9 mouse cellular contexts compared by ENCODE assay signal in the genomic region with DNA sequence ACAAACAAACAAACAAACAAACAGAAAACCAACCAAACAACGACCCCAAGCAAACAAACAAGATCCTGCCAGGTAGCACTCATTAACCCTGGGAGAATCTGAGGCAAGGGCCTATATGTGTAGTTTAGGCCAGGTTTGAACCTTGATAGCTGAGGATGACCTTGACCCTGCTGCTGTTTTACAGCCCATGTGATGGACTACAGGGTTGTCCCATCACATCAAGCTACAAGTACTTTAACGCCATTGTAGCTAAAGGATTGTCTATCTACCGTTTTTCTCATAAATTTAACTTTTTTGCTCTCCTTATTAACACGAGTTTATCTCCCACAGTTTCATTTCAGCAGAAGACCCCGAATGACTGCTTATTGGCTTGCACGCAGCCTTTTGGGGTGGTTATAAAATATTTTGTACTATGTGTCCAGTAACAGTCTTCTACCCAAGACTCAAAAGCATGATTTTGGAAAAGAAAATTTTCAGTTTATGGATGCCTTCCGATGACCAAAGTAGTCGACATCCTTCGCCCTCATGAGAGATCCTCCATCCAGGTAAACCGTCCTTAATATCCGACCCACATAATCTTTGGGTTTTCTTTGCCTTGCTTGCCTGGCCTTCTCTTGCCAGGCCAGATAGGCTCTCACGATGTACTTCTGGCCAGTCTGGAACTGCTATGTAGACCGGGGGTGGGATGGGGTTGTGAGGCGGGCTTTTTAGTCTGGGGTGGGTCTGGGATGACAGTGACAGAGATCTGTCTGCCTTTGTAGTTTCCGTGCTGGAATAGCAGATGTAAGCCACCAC. TPM values are rescaled to one million over a fixed set of nuclear protein-coding genes. Genes with fewer than 3 reads are reported as not detected.
DNase-seq lines count a peak whose midpoint lies in the region; ATAC-seq lines count a peak whose summit lies in the region.
"Had no signal": no experiment of that assay in that cellular context is flagged by ENCODE, and none has a peak within 500 bp of the region (broad histone marks: within the 10 kb centered on the region; RNA-seq: fewer than 3 reads in every experiment).

No protein-coding gene starts in this region.

- no peak for ATAC-seq in liver, embryonic 11.5 days (replicated peaks; ENCODE audit: low FRiP score)
- no peak for ATAC-seq in limb, embryonic 12.5 days (ENCODE audit: insufficient number of reproducible peaks, insufficient read depth, low FRiP score, low TSS enrichment, low read depth)
- ATAC-seq in neural tube, embryonic 15.5 days (ENCODE audit: low FRiP score) = no peak
- ATAC-seq in inflammation-experienced regulatory T-cells, adult 6 months = no peak

- H3K4me3 ChIP-seq in liver, embryonic 11.5 days (ENCODE audit: low read depth, low read length) = peak overlapping the region; percentile 59
- H3K4me3 ChIP-seq in forebrain, embryonic 10.5 days = peak overlapping the region; percentile 59
- H3K4me3 ChIP-seq in limb, embryonic 12.5 days (replicated peaks) = peak overlapping the region; percentile 48
- peak overlapping the region; percentile 49 for H3K4me3 ChIP-seq in neural tube, embryonic 15.5 days (replicated peaks)

- H3K9me3 ChIP-seq in liver, embryonic 11.5 days (ENCODE audit: control insufficient read depth, low read length) = no peaks in the 10 kb centered on the region
- no peaks in the 10 kb centered on the region for H3K9me3 ChIP-seq in forebrain, embryonic 10.5 days
- H3K9me3 ChIP-seq in limb, embryonic 12.5 days = no peaks in the 10 kb centered on the region
- H3K9me3 ChIP-seq in neural tube, embryonic 15.5 days (replicated peaks) = no peaks in the 10 kb centered on the region

- H3K27ac ChIP-seq in liver, embryonic 11.5 days (ENCODE audit: low read depth, low read length) = no peak overlapping the region
- H3K27ac ChIP-seq in forebrain, embryonic 10.5 days = peak overlapping the region; percentile 68
- 0 out of 2 replicates have a peak overlapping the region, but pooled peaks have one; percentile 72 for H3K27ac ChIP-seq in limb, embryonic 12.5 days
- peak overlapping the region; percentile 13; the same call in 1 of the 2 replicates for H3K27ac ChIP-seq in neural tube, embryonic 15.5 days (replicated peaks)

- peak overlapping the region; percentile 92 for H3K4me2 ChIP-seq in liver, embryonic 11.5 days
- H3K4me2 ChIP-seq in limb, embryonic 12.5 days = peak overlapping the region; percentile 59
- H3K4me2 ChIP-seq in neural tube, embryonic 15.5 days = peak overlapping the region; percentile 85

- H3K4me1 ChIP-seq in liver, embryonic 11.5 days (replicated peaks; ENCODE audit: control insufficient read depth, insufficient read depth, low read length) = peaks cover 11% of the 10 kb centered on the region
- H3K4me1 ChIP-seq in forebrain, embryonic 10.5 days = peaks cover 15% of the 10 kb centered on the region
- no peaks in the 10 kb centered on the region; the same call in 1 of the 2 replicates for H3K4me1 ChIP-seq in limb, embryonic 12.5 days (replicated peaks)
- peaks cover 10% of the 10 kb centered on the region for H3K4me1 ChIP-seq in neural tube, embryonic 15.5 days

- H3K9ac ChIP-seq in liver, embryonic 11.5 days (ENCODE audit: low read depth, low read length) = peak overlapping the region; percentile 50
- H3K9ac ChIP-seq in limb, embryonic 12.5 days (replicated peaks) = peak overlapping the region; percentile 60
- peak overlapping the region; percentile 40 for H3K9ac ChIP-seq in neural tube, embryonic 15.5 days (replicated peaks)

- H3K36me3 ChIP-seq in liver, embryonic 11.5 days (ENCODE audit: control insufficient read depth, insufficient read depth, low read length) = no peaks in the 10 kb centered on the region
- no peaks in the 10 kb centered on the region for H3K36me3 ChIP-seq in forebrain, embryonic 10.5 days (replicated peaks)
- H3K36me3 ChIP-seq in limb, embryonic 12.5 days = no peaks in the 10 kb centered on the region
- no peaks in the 10 kb centered on the region for H3K36me3 ChIP-seq in neural tube, embryonic 15.5 days

- 55% methylated on average over 15 of the region's 15 CpGs for WGBS in liver, embryonic 11.5 days
- 56% methylated on average over 15 of the region's 15 CpGs for WGBS in forebrain, embryonic 10.5 days
- WGBS in limb, embryonic 12.5 days = 45% methylated on average over 15 of the region's 15 CpGs
- 52% methylated on average over 15 of the region's 15 CpGs for WGBS in neural tube, embryonic 15.5 days

- H3K27me3 ChIP-seq in liver, embryonic 11.5 days (replicated peaks; ENCODE audit: control insufficient read depth, insufficient read depth, low read length) = no peaks in the 10 kb centered on the region
- H3K27me3 ChIP-seq in forebrain, embryonic 10.5 days (ENCODE audit: poor library complexity, severe bottlenecking) = no peaks in the 10 kb centered on the region
- H3K27me3 ChIP-seq in limb, embryonic 12.5 days = no peaks in the 10 kb centered on the region
- no peaks in the 10 kb centered on the region for H3K27me3 ChIP-seq in neural tube, embryonic 15.5 days (replicated peaks)

- DNase-seq in liver, embryonic 11.5 days (ENCODE audit: low spot score) = no peak
- no peak for DNase-seq in liver
- no peak for DNase-seq in forebrain, embryonic 10.5 days (ENCODE audit: extremely low spot score, low spot score)
- DNase-seq in cerebellum, postnatal 36 days = no peak
- DNase-seq in thymus, adult 18-20 months = no peak
- DNase-seq: adrenal gland, postnatal 25 days had no signal

RNA-seq across cellular contexts. Expression of a gene that starts 14.8 kb away (rescaled TPM):
- 3.3 and 4.3 TPM in 2 replicates for polyA plus RNA-seq in liver, embryonic 11.5 days (2014; fragmentation: Nextera tagmentation; extraction: Ambion mirVana)
- polyA plus RNA-seq in forebrain, embryonic 10.5 days (2016; fragmentation: Nextera tagmentation; extraction: Ambion mirVana) = 3.8 and 4.0 TPM in 2 replicates
- 6.0 and 9.0 TPM in 2 replicates for polyA plus RNA-seq in limb, embryonic 12.5 days (2016; fragmentation: Nextera tagmentation; extraction: Ambion mirVana)
- polyA plus RNA-seq in neural tube, embryonic 15.5 days (2015; fragmentation: Nextera tagmentation; extraction: Ambion mirVana) = 1.5 and 4.5 TPM in 2 replicates
- polyA plus RNA-seq in inflammation-experienced regulatory T-cells, adult 6 months (2017; shearing (Covaris generic)) = 1 to 10 TPM; 3.9 to 8.3 (median 7.0) TPM

RNA-seq across cellular contexts. Expression of a gene that starts 17.7 kb away (rescaled TPM):
- 1.1 and 5.1 TPM in 2 replicates for polyA plus RNA-seq in liver, embryonic 11.5 days (2014; fragmentation: Nextera tagmentation; extraction: Ambion mirVana)
- 6.7 and 9.5 TPM in 2 replicates for polyA plus RNA-seq in forebrain, embryonic 10.5 days (2016; fragmentation: Nextera tagmentation; extraction: Ambion mirVana)
- 9.8 and 16.3 TPM in 2 replicates for polyA plus RNA-seq in limb, embryonic 12.5 days (2016; fragmentation: Nextera tagmentation; extraction: Ambion mirVana)
- 0.77 TPM in 1 of 2 replicates, not detected in the other for polyA plus RNA-seq in neural tube, embryonic 15.5 days (2015; fragmentation: Nextera tagmentation; extraction: Ambion mirVana)
- not detected for polyA plus RNA-seq in inflammation-experienced regulatory T-cells, adult 6 months (2017; shearing (Covaris generic))

RNA-seq across cellular contexts. Expression of a gene that starts 19.2 kb away (rescaled TPM):
- polyA plus RNA-seq in liver, embryonic 11.5 days (2014; fragmentation: Nextera tagmentation; extraction: Ambion mirVana) = 5.2 TPM in 2 replicates
- 6.3 and 8.1 TPM in 2 replicates for polyA plus RNA-seq in forebrain, embryonic 10.5 days (2016; fragmentation: Nextera tagmentation; extraction: Ambion mirVana)
- 10.5 and 17.3 TPM in 2 replicates for polyA plus RNA-seq in limb, embryonic 12.5 days (2016; fragmentation: Nextera tagmentation; extraction: Ambion mirVana)
- 0.51 and 0.64 TPM in 2 replicates for polyA plus RNA-seq in neural tube, embryonic 15.5 days (2015; fragmentation: Nextera tagmentation; extraction: Ambion mirVana)
- 1 to 10 TPM in 1 of 3 experiments, not detected in 2; 1.5 TPM for polyA plus RNA-seq in inflammation-experienced regulatory T-cells, adult 6 months (2017; shearing (Covaris generic))

RNA-seq across cellular contexts. Expression of a gene that starts 27.2 kb away (rescaled TPM):
- polyA plus RNA-seq in liver, embryonic 11.5 days (2014; fragmentation: Nextera tagmentation; extraction: Ambion mirVana) = 1.6 and 1.7 TPM in 2 replicates
- polyA plus RNA-seq in forebrain, embryonic 10.5 days (2016; fragmentation: Nextera tagmentation; extraction: Ambion mirVana) = 0.74 and 0.79 TPM in 2 replicates
- polyA plus RNA-seq in limb, embryonic 12.5 days (2016; fragmentation: Nextera tagmentation; extraction: Ambion mirVana) = 1.4 TPM in 2 replicates
- 0.22 and 0.51 TPM in 2 replicates for polyA plus RNA-seq in neural tube, embryonic 15.5 days (2015; fragmentation: Nextera tagmentation; extraction: Ambion mirVana)
- under 1 TPM in 2 of 3 experiments, not detected in 1; 0.38 to 0.89 TPM for polyA plus RNA-seq in inflammation-experienced regulatory T-cells, adult 6 months (2017; shearing (Covaris generic))

RNA-seq across cellular contexts. Expression of a gene that starts 27.4 kb away (rescaled TPM):
- 0.08 and 0.32 TPM in 2 replicates for polyA plus RNA-seq in liver, embryonic 11.5 days (2014; fragmentation: Nextera tagmentation; extraction: Ambion mirVana)
- 0.52 and 0.54 TPM in 2 replicates for polyA plus RNA-seq in forebrain, embryonic 10.5 days (2016; fragmentation: Nextera tagmentation; extraction: Ambion mirVana)
- 1.8 and 1.9 TPM in 2 replicates for polyA plus RNA-seq in limb, embryonic 12.5 days (2016; fragmentation: Nextera tagmentation; extraction: Ambion mirVana)
- 0.14 and 0.22 TPM in 2 replicates for polyA plus RNA-seq in neural tube, embryonic 15.5 days (2015; fragmentation: Nextera tagmentation; extraction: Ambion mirVana)
- not detected for polyA plus RNA-seq in inflammation-experienced regulatory T-cells, adult 6 months (2017; shearing (Covaris generic))
